Mouse (Mus musculus) G1E (cell line): Measurements from ENCODE around the gene Atp2a1.

Experiments
- CTCF ChIP-seq: IDR thresholded peaks from 2 replicates; pipeline ENCODE4 v1.5.1; 2012; ENCODE audit warnings: low read depth, low read length, inconsistent platforms, mixed read lengths
- GATA1 ChIP-seq: IDR thresholded peaks from 2 replicates; pipeline ENCODE4 v1.6.1; 2012; ENCODE audit warnings: borderline replicate concordance, low read length, inconsistent platforms, mixed read lengths
- POLR2AphosphoS5 ChIP-seq: IDR thresholded peaks from 2 replicates; pipeline ENCODE4 v1.6.1; 2012; ENCODE audit warnings: low read depth, low read length, inconsistent platforms; ENCODE audit not compliant: insufficient replicate concordance

- TF ChIP-seq CTCF (no peak), GATA1 (no peak), POLR2AphosphoS5 (no peak)
Measured at GRCm38 (mm10) chr7:126464121-126464520, 1.2 kb upstream of the Atp2a1 start.
